Mouse (Mus musculus) spleen, adult 2 months (tissue): Measurements from ENCODE around the gene Mapkapk5.

Experiments used
- CTCF ChIP-seq: fragments of 200-500 bp; IDR thresholded peaks from 2 replicates; pipeline ENCODE4 v1.5.1; 2011; ENCODE audit warnings: mild to moderate bottlenecking, inconsistent platforms; ENCODE audit not compliant: insufficient read depth, insufficient read length, insufficient replicate concordance; ENCODE audit errors: extremely low read depth
- POLR2A ChIP-seq: fragments of 200-500 bp; IDR thresholded peaks from 2 replicates; pipeline ENCODE4 v1.6.1; 2011; ENCODE audit warnings: low read depth, low read length, inconsistent platforms

GRCm38 (mm10) chr5:121510009-121510408, 35.7 kb downstream of the Mapkapk5 start:
- no peak for TF ChIP-seq CTCF
- no peak for TF ChIP-seq POLR2A
